14 mouse cellular contexts compared by ENCODE assay signal in the genomic region with DNA sequence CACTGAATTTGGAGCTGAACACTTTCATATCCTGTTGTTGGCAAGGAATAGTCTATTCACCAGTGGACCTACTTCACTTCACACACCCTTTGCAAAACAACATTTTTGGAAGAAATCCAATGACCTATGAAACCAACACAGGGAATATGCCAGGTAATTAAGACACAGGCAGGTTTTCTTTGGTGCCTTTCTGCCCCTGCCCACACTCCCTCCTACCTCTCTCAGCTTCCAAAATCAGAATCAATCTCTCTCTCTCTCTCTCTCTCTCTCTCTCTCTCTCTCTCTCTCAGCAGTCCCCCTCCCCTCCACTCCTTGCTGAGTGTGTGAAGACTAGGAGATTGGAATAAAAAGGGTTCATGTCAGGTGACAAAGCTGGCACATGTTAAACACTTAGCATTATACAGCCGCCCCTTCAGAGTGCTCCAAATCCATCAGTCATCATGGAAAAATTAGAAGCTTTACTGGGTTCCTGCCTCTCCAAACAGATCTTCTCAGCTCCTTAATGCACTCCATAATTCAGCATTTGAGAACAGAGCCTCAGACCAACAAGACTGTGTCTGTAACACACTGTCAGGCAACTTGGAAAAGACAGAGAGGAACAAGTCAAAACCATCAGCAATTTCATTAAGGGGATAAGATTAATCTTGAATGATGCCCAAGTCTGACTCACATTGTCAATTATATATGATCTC. TPM values are rescaled to one million over a fixed set of nuclear protein-coding genes. Genes with fewer than 3 reads are reported as not detected.
DNase-seq lines count a peak whose midpoint lies in the region; ATAC-seq and TF ChIP-seq lines count a peak whose summit lies in the region.
"Had no signal": no experiment of that assay in that cellular context is flagged by ENCODE, and none has a peak within 500 bp of the region (broad histone marks: within the 10 kb centered on the region; RNA-seq: fewer than 3 reads in every experiment).

No protein-coding gene starts in this region.

- no peak overlapping the region for H3K9ac ChIP-seq in lung, embryonic 15.5 days
- H3K9ac ChIP-seq in forebrain, embryonic 16.5 days (replicated peaks; ENCODE audit: low read depth, low read length), result no peak overlapping the region
- no peak overlapping the region for H3K9ac ChIP-seq in stomach, postnatal 0 days (ENCODE audit: low read length)
- H3K9ac ChIP-seq: liver, embryonic 13.5 days; midbrain, embryonic 15.5 days had no signal

- TF ChIP-seq CTCF in stomach, postnatal 0 days (IDR thresholded peaks at IDR 0.05; ENCODE audit: low read depth), result no peak

- no peaks in the 10 kb centered on the region for H3K36me3 ChIP-seq in lung, embryonic 15.5 days
- H3K36me3 ChIP-seq in forebrain, embryonic 16.5 days (ENCODE audit: control insufficient read depth, insufficient read depth), result no peaks in the 10 kb centered on the region
- no peaks in the 10 kb centered on the region for H3K36me3 ChIP-seq in stomach, postnatal 0 days (ENCODE audit: control insufficient read depth, insufficient read depth, low read length)
- H3K36me3 ChIP-seq: heart, embryonic 10.5 days; liver, embryonic 13.5 days; midbrain, embryonic 15.5 days had no signal

- 29% methylated on average over 1 of the region's 1 CpGs for WGBS in lung, embryonic 15.5 days
- 21% methylated on average over 1 of the region's 1 CpGs for WGBS in forebrain, embryonic 16.5 days
- 33% methylated on average over 1 of the region's 1 CpGs for WGBS in stomach, postnatal 0 days

- peaks cover 26% of the 10 kb centered on the region for H3K4me1 ChIP-seq in lung, embryonic 15.5 days
- H3K4me1 ChIP-seq in forebrain, embryonic 16.5 days (replicated peaks; ENCODE audit: control insufficient read depth, insufficient read depth, low read length), result peaks cover 14% of the 10 kb centered on the region
- H3K4me1 ChIP-seq in stomach, postnatal 0 days (replicated peaks; ENCODE audit: control insufficient read depth, insufficient read depth), result no peaks in the 10 kb centered on the region
- H3K4me1 ChIP-seq: heart, embryonic 10.5 days; liver, embryonic 13.5 days; midbrain, embryonic 15.5 days had no signal

- peak overlapping the region; percentile 25; the same call in 1 of the 2 replicates for H3K4me2 ChIP-seq in lung, embryonic 15.5 days
- H3K4me2 ChIP-seq in forebrain, embryonic 16.5 days (ENCODE audit: low read length), result no peak overlapping the region
- H3K4me2 ChIP-seq in stomach, postnatal 0 days (replicated peaks; ENCODE audit: low read depth), result no peak overlapping the region
- H3K4me2 ChIP-seq: liver, embryonic 13.5 days; midbrain, embryonic 15.5 days had no signal

- no peak for TF ChIP-seq EP300 in stomach, postnatal 0 days (optimal IDR thresholded peaks at IDR 0.05)

- DNase-seq in heart, adult 11 months, result peak; percentile 23
- no peak for DNase-seq in heart, adult 8-10 months (ENCODE audit: low spot score)
- DNase-seq in lung, postnatal 4 days, result no peak
- DNase-seq in stomach, postnatal 0 days (ENCODE audit: low spot score), result no peak
- no peak for DNase-seq in adrenal gland, postnatal 25 days
- no peak for DNase-seq in urinary bladder, postnatal 36 days (ENCODE audit: low spot score in 2 of 2)
- DNase-seq: adrenal gland, adult 8-10 months; cerebellum, postnatal 25 days; gastrocnemius, adult 2 months; liver, embryonic 13.5 days had no signal

- peak overlapping the region; percentile 74 for H3K27ac ChIP-seq in lung, embryonic 15.5 days
- peak overlapping the region; percentile 28; the same call in 1 of the 2 replicates for H3K27ac ChIP-seq in forebrain, embryonic 16.5 days (ENCODE audit: low read length)
- H3K27ac ChIP-seq in stomach, postnatal 0 days (replicated peaks), result peak overlapping the region; percentile 61
- H3K27ac ChIP-seq: gastrocnemius, adult 2 months; heart, embryonic 10.5 days; liver, embryonic 13.5 days; midbrain, embryonic 15.5 days had no signal

- no peaks in the 10 kb centered on the region for H3K27me3 ChIP-seq in lung, embryonic 15.5 days
- H3K27me3 ChIP-seq in forebrain, embryonic 16.5 days (replicated peaks; ENCODE audit: control insufficient read depth, insufficient read depth, low read length), result no peaks in the 10 kb centered on the region
- no peaks in the 10 kb centered on the region for H3K27me3 ChIP-seq in stomach, postnatal 0 days (ENCODE audit: control insufficient read depth, insufficient read depth, low read length)
- H3K27me3 ChIP-seq: liver, embryonic 13.5 days; midbrain, embryonic 15.5 days had no signal

- ATAC-seq in lung, embryonic 15.5 days (ENCODE audit: borderline replicate concordance, extremely low read depth, low FRiP score, low TSS enrichment), result peak; percentile 62; the same call in 1 of the 2 replicates
- peak; percentile 88 for ATAC-seq in forebrain, embryonic 16.5 days
- no peak for ATAC-seq in stomach, postnatal 0 days (ENCODE audit: low FRiP score, low TSS enrichment)
- ATAC-seq: midbrain, embryonic 15.5 days had no signal

- H3K9me3 ChIP-seq in lung, embryonic 15.5 days, result no peaks in the 10 kb centered on the region
- H3K9me3 ChIP-seq in forebrain, embryonic 16.5 days (ENCODE audit: control insufficient read depth, low read length), result no peaks in the 10 kb centered on the region
- H3K9me3 ChIP-seq in stomach, postnatal 0 days (ENCODE audit: control insufficient read depth, low read length), result no peaks in the 10 kb centered on the region
- H3K9me3 ChIP-seq: heart, embryonic 10.5 days; liver, embryonic 13.5 days; midbrain, embryonic 15.5 days had no signal

- H3K4me3 ChIP-seq in lung, embryonic 15.5 days, result no peak overlapping the region
- H3K4me3 ChIP-seq in forebrain, embryonic 16.5 days (replicated peaks; ENCODE audit: low read length), result no peak overlapping the region
- no peak overlapping the region for H3K4me3 ChIP-seq in stomach, postnatal 0 days (ENCODE audit: low read depth, low read length)
- H3K4me3 ChIP-seq: gastrocnemius, adult 2 months; heart, embryonic 10.5 days; liver, embryonic 13.5 days; midbrain, embryonic 15.5 days had no signal

RNA-seq across cellular contexts. Expression of gene Spred1, which starts 34.3 kb away (rescaled TPM):
- 10 to 100 TPM in 3 of 4 experiments, 1 to 10 TPM in 1; 9.7 to 13.8 (median 13.0) TPM for total RNA-seq in heart, adult 8-10 months (2022)
- 18.4 and 20.6 TPM in 2 replicates for polyA plus RNA-seq in lung, embryonic 15.5 days (2015; fragmentation: Nextera tagmentation; extraction: Ambion mirVana)
- polyA plus RNA-seq in forebrain, embryonic 16.5 days (2015; fragmentation: Nextera tagmentation; extraction: Ambion mirVana), result 8.2 and 11.4 TPM in 2 replicates
- 5.8 and 5.9 TPM in 2 replicates for polyA plus RNA-seq in stomach, postnatal 0 days (2015; fragmentation: Nextera tagmentation; extraction: Ambion mirVana)
- 91.5 and 103 TPM in 2 replicates for total RNA-seq in adrenal gland, postnatal 25 days (2021)
